Mouse (Mus musculus) central nervous system, embryonic 11.5 days (tissue): ENCODE data around the gene Drg2. TPM values are rescaled to one million over a fixed set of nuclear protein-coding genes. Genes with fewer than 3 reads are reported as not detected.

ENCODE experiments used
- polyA plus RNA-seq: library from polyadenylated mRNA; depleted of rRNA; stranded (reverse); fragments of >200 nt; gene quantifications from 2 replicates; pipeline ENCODE4 v1.2.3, GENCODE M21; 2012; rRNA removed

The Drg2 gene
- polyA plus RNA-seq: 54.1 and 90.9 TPM in 2 replicates

DNA sequence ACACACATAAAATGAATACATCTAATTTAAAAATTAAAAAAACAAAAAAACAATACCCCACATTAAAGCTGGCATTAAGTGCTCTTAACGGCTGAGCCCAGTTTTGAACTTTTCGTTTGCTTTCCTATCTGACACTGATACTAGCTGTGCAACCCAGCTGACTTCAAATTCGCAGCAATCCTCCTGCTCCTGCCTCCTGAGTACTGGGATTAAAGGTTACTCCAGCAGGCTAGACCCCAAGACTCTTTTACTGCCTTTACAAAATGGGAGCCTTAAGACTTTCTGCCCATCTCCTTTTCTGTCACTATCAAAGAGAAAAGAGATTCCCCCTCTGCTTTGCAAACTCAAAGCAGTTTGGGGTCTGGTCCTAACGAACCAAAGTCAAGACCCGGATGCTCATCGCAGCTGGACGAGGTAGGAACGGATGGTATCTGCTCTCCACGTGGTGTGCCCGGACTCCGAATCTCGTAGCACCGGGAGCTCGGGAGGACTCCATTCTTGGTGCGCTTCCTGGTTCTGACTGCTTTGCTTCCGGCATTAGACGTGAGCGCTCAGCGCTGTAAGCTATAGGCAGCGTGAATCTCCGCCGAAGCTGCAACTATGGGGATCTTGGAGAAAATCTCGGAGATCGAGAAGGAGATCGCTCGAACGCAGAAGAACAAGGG, at the start of gene Drg2:
Drg2 (plus strand) TSS at position 512 of the 665 bp plus-strand sequence.

DNA sequence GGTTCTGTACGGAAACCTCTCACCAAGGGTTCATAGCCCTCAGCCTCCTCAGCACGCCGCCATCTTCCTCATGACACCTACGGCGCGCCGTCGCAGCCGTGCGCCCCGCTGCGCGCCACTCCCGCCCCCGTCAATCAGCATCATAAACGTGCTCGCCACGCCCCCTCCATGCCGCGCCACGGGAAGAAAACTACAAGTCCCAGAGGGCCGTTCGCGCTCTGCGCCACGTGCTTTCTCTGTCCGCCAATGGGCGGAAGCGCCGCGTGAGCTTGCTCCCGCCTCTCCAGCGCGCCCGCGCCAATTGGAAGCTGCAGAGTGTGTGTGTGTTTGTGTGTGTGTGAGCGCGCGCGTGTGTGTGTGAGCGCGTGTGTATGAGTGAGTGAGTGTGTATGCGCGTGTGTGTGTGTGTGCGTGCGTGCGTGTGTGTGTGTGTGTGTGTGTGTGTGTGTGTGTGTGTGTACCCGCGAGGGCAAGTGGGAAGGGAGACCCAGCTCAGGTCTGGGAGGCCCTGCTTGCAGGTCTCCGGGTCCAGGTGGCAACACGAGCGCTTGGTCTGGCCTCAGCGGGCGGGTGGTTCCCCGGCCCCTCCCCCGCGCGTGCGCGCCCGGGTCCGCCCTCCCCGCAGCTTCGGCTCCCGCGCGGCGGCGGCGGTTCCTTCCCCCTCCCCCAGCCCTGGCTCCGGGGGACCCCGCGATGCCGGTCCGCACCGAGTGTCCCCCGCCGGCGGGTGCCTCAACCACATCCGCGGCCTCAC, 37.3 kb upstream of the Drg2 start, which contains the start of gene Gid4:
Gid4 (plus strand) TSS at position 183 of the 754 bp plus-strand sequence.

DNA sequence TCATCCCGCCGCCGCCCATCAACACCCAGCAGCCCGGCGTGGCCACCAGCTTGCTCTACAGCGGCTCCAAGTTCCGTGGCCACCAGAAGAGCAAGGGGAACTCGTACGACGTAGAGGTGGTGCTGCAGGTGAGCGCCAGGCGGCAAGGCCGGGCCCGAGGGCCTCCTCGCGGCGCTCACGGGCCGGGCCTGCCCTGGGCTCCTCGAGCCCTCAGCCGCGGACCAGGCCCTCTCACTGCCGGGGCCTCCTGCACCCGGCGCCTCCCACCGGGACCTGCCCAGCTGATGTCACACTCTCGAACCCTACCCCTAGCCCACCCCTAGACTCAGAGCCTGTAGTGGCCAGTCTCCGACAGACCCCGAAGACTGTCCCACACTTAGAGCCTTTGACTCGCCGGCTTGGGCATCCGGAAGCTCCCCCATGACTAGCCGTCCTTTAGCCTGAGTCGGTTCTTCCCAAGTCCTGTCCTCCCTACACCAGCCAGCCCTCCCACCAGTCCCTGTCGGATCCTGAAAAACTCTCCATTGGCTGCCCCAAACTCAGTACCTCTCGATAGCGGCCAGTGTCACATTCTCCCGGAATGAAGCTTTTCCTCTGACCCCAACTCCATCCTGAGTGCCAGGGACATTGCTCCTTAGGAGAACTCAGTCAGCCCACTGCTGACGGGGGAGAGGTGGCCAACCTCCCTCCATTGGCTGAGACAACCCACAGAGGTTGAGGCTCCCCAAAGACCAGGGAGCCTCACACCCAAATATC, 36.5 kb upstream of the Drg2 start, which contains the start of gene Atpaf2:
Atpaf2 (minus strand) TSS at position 741 of the 756 bp plus-strand sequence.

DNA sequence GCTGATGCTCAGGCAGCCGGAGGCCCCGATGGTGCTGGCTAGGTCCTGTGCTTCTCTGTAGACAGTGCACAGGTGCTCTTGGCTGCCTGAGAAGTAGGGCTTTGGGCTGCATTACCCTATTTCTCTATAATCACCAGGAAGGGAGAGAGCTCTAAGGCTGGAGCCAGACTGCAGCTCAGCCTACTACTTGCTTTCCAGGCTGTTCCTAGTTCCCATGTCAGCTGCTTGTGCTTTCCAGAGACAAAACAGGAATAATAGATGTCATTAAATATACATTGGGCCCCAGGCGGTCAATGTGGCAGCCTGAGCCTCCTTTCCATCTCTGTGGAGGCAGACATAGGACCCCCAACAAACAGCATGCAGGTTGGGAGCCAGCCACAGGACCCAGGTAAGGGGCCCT, 14.6 kb downstream of the Drg2 start, which contains the start of gene Myo15:
Myo15 (plus strand) TSS at position 301 of the 400 bp plus-strand sequence.

Other genes with a start within 250 kb of the Drg2 start
- 60.0 and 62.0 TPM in 2 replicates for gene Srebf1, start 232.0 kb upstream of the Drg2 start, polyA plus RNA-seq
- 17.9 and 26.4 TPM in 2 replicates for gene Tom1l2, start 101.7 kb upstream of the Drg2 start, polyA plus RNA-seq
- gene Drc3, start 101.3 kb upstream of the Drg2 start, polyA plus RNA-seq: 3.2 and 3.5 TPM in 2 replicates
- gene Gid4, start 37.4 kb upstream of the Drg2 start, polyA plus RNA-seq: 14.0 and 19.1 TPM in 2 replicates
- gene Atpaf2, start 36.1 kb upstream of the Drg2 start, polyA plus RNA-seq: 28.3 and 34.8 TPM in 2 replicates
- gene Myo15, start 14.7 kb downstream of the Drg2 start, polyA plus RNA-seq: 0.20 and 0.43 TPM in 2 replicates
- gene Alkbh5, start 81.8 kb downstream of the Drg2 start, polyA plus RNA-seq: 16.2 and 19.4 TPM in 2 replicates
- 107 and 133 TPM in 2 replicates for gene Llgl1, start 245.1 kb downstream of the Drg2 start, polyA plus RNA-seq